Mouse (Mus musculus) activated CD4-positive, CD25-positive, alpha-beta regulatory T cell, adult 4 months (primary cell): ENCODE results near the gene Zfyve19. TPM values are rescaled to one million over a fixed set of nuclear protein-coding genes. Genes with fewer than 3 reads are reported as not detected.

ENCODE experiments used
- ATAC-seq: one replicate; pipeline ENCODE4 v1.8.0; 2017
- polyA plus RNA-seq, 2 experiments: library from polyadenylated mRNA; unstranded; fragments of 100-300 nt; shearing (Covaris generic); gene quantifications; one replicate each; pipeline ENCODE4 v1.2.1; 2017

The Zfyve19 gene
- polyA plus RNA-seq, 2 experiments from 2014 or later, result 31.4 to 44.0 TPM

DNA sequence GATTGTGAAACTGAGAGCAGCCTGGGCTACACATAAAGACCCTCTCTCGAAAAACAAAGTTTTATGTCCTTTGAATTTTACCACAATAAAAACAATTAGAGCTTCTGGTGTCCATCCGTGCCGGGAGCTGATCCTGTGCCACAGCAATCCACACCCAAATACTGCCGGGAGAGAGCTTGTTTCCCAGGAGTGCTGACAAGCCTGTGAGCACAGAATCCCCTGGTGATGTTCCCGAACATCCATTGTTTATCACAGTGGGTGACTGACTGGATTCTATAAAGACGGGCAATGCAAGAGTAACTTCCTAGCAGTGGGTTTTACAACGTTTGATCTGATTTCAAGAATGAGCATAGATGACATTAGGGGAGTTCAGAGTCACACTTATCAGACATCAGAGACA, 46.6 kb downstream of the Zfyve19 start:
- ATAC-seq, result no peak

GRCm38 (mm10) chr2:119260518-119260917, 52.1 kb downstream of the Zfyve19 start:
- ATAC-seq, result no peak

GRCm38 (mm10) chr2:119261326-119261725, 52.9 kb downstream of the Zfyve19 start:
- ATAC-seq, result no peak

GRCm38 (mm10) chr2:119262978-119263377, 54.6 kb downstream of the Zfyve19 start:
- ATAC-seq, result no peak

DNA sequence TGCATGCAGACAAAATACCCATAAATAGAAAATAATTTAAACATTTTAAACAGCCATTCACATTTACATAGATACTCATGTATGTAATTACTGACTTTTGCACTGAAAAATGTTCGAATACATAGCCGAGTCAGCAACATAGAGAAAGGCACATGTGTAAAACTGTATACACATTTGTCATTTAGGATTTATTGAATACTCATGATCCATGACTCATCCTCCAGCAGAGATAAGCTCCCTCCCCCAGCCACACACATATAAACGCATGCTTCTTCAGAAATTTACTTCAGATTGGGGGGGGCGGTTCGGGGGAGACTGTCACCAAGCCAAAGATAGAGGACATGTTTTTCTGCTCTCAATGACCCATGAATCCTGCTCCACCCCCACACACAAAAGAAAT, 55.4 kb downstream of the Zfyve19 start:
- no peak for ATAC-seq

Other genes with a start within 250 kb of the Zfyve19 start
- 10 to 100 TPM; 20.5 to 21.3 TPM for gene Ccdc32, start 179.2 kb upstream of the Zfyve19 start, polyA plus RNA-seq
- gene Rpusd2, start 173.8 kb upstream of the Zfyve19 start, polyA plus RNA-seq, result 1 to 10 TPM; 2.3 to 2.4 TPM
- 10 to 100 TPM; 17.4 to 18.1 TPM for gene Knl1, start 161.5 kb upstream of the Zfyve19 start, polyA plus RNA-seq
- 10 to 100 TPM in 1 of 2 experiments, 1 to 10 TPM in 1; 9.9 to 12.3 TPM for gene Rad51, start 95.8 kb upstream of the Zfyve19 start, polyA plus RNA-seq
- gene Rmdn3, start 51.6 kb upstream of the Zfyve19 start, polyA plus RNA-seq, result 10 to 100 TPM; 10.5 to 15.3 TPM
- gene Gchfr, start 40.8 kb upstream of the Zfyve19 start, polyA plus RNA-seq, result not detected
- under 1 TPM; 0.29 to 0.70 TPM for gene Gm14137, start 34.1 kb upstream of the Zfyve19 start, polyA plus RNA-seq
- gene Dnajc17, start 178 bp downstream of the Zfyve19 start, polyA plus RNA-seq, result 10 to 100 TPM; 21.8 to 29.0 TPM
- gene Ppp1r14d, start 21.3 kb downstream of the Zfyve19 start, polyA plus RNA-seq, result not detected
- not detected for gene Spint1, start 28.7 kb downstream of the Zfyve19 start, polyA plus RNA-seq
- not detected for gene Rhov, start 62.7 kb downstream of the Zfyve19 start, polyA plus RNA-seq
- gene Vps18, start 80.1 kb downstream of the Zfyve19 start, polyA plus RNA-seq, result 1 to 10 TPM; 4.7 to 7.1 TPM
- gene Dll4, start 117.2 kb downstream of the Zfyve19 start, polyA plus RNA-seq, result not detected
- gene Chac1, start 142.6 kb downstream of the Zfyve19 start, polyA plus RNA-seq, result not detected